In genomic region chr4:141721961-141722360, GRCm38 (mm10) we compare ENCODE assay signal across 9 mouse cellular contexts. TPM values are rescaled to one million over a fixed set of nuclear protein-coding genes. Genes with fewer than 3 reads are reported as not detected.
DNase-seq lines count a peak whose midpoint lies in the region; ATAC-seq and TF ChIP-seq lines count a peak whose summit lies in the region.
"Had no signal": no experiment of that assay in that cellular context is flagged by ENCODE, and none has a peak within 500 bp of the region (broad histone marks: within the 10 kb centered on the region; RNA-seq: fewer than 3 reads in every experiment).

No protein-coding gene starts in this region.

- TF ChIP-seq CTCF in E14TG2a.4 (conservative IDR thresholded peaks at IDR 0.05; ENCODE audit: low read length) = no peak

- no peaks in the 10 kb centered on the region for H3K9me3 ChIP-seq in E14TG2a.4 (ENCODE audit: low read length)
- H3K9me3 ChIP-seq in lung, embryonic 15.5 days = no peaks in the 10 kb centered on the region

- peaks cover 69% of the 10 kb centered on the region for H3K4me1 ChIP-seq in E14TG2a.4 (replicated peaks; ENCODE audit: low read depth, low read length)
- peaks cover 41% of the 10 kb centered on the region for H3K4me1 ChIP-seq in lung, embryonic 15.5 days

- H3K4me2 ChIP-seq in lung, embryonic 15.5 days = peak overlapping the region; percentile 78

- peak; percentile 55 for DNase-seq in 416B (ENCODE audit: low read depth)
- DNase-seq in gastrocnemius, postnatal 4 days (ENCODE audit: low spot score in 2 of 2) = no peak
- no peak for DNase-seq in layer of hippocampus, adult 9-11 months
- DNase-seq in layer of hippocampus, postnatal 14 days (ENCODE audit: low spot score in 2 of 2) = no peak
- DNase-seq: right cerebral cortex, postnatal 4 days had no signal

- peak overlapping the region; percentile 88 for H3K9ac ChIP-seq in lung, embryonic 15.5 days

- peak overlapping the region; percentile 94 for H3K4me3 ChIP-seq in E14TG2a.4 (replicated peaks; ENCODE audit: low read length)
- H3K4me3 ChIP-seq in lung, embryonic 15.5 days = peak overlapping the region; percentile 97

- peak; percentile 29 for ATAC-seq in granulocyte monocyte progenitor cell, adult 5-6 weeks (replicated peaks; ENCODE audit: poor library complexity, severe bottlenecking)
- no peak for ATAC-seq in lung, embryonic 15.5 days (ENCODE audit: borderline replicate concordance, extremely low read depth, low FRiP score, low TSS enrichment)
- no peak for ATAC-seq in activated CD4-positive, CD25-positive, alpha-beta regulatory T cell, adult 4 months

- peaks cover 39% of the 10 kb centered on the region for H3K36me3 ChIP-seq in E14TG2a.4 (ENCODE audit: insufficient read depth, low read length)
- H3K36me3 ChIP-seq in lung, embryonic 15.5 days = peaks cover 5% of the 10 kb centered on the region; the same call in 1 of the 2 replicates

- H3K27ac ChIP-seq in lung, embryonic 15.5 days = peak overlapping the region; percentile 96

- WGBS in lung, embryonic 15.5 days = 20% methylated on average over 6 of the region's 6 CpGs

- peaks cover 2% of the 10 kb centered on the region; the same call in 1 of the 2 replicates for H3K27me3 ChIP-seq in E14TG2a.4 (ENCODE audit: insufficient read depth, low read length)
- no peaks in the 10 kb centered on the region for H3K27me3 ChIP-seq in lung, embryonic 15.5 days

RNA-seq across cellular contexts. Expression of gene Ddi2, which starts 1.3 kb away (rescaled TPM):
- 27.4 and 32.9 TPM in 2 replicates for total RNA-seq in granulocyte monocyte progenitor cell, adult 5-6 weeks (2014; fragmentation: Nextera tagmentation)
- total RNA-seq in granulocyte monocyte progenitor cell, adult 5-6 weeks (2017) = 26.8 and 32.7 TPM in 2 replicates
- polyA plus RNA-seq in lung, embryonic 15.5 days (2015; fragmentation: Nextera tagmentation; extraction: Ambion mirVana) = 22.1 and 22.8 TPM in 2 replicates
- 10 to 100 TPM; 42.4 to 50.2 TPM for total RNA-seq in gastrocnemius, postnatal 4 days (2021)
- 10 to 100 TPM; 14.1 to 15.6 TPM for polyA plus RNA-seq in activated CD4-positive, CD25-positive, alpha-beta regulatory T cell, adult 4 months (2017; shearing (Covaris generic))
- 10 to 100 TPM; 29.4 to 34.0 TPM for total RNA-seq in layer of hippocampus, postnatal 14 days (2021)

RNA-seq across cellular contexts. Expression of gene Agmat, which starts 24.5 kb away (rescaled TPM):
- total RNA-seq in granulocyte monocyte progenitor cell, adult 5-6 weeks (2014; fragmentation: Nextera tagmentation) = not detected in 2 replicates
- not detected in 2 replicates for total RNA-seq in granulocyte monocyte progenitor cell, adult 5-6 weeks (2017)
- 0.20 and 0.26 TPM in 2 replicates for polyA plus RNA-seq in lung, embryonic 15.5 days (2015; fragmentation: Nextera tagmentation; extraction: Ambion mirVana)
- total RNA-seq in gastrocnemius, postnatal 4 days (2021) = 1 to 10 TPM in 1 of 2 experiments, under 1 TPM in 1; 0.64 to 1.5 TPM
- not detected for polyA plus RNA-seq in activated CD4-positive, CD25-positive, alpha-beta regulatory T cell, adult 4 months (2017; shearing (Covaris generic))
- not detected for total RNA-seq in layer of hippocampus, postnatal 14 days (2021)

RNA-seq across cellular contexts. Expression of gene Rsc1a1, which starts 36.6 kb away (rescaled TPM):
- 6.8 and 15.2 TPM in 2 replicates for total RNA-seq in granulocyte monocyte progenitor cell, adult 5-6 weeks (2014; fragmentation: Nextera tagmentation)
- 9.5 and 11.3 TPM in 2 replicates for total RNA-seq in granulocyte monocyte progenitor cell, adult 5-6 weeks (2017)
- polyA plus RNA-seq in lung, embryonic 15.5 days (2015; fragmentation: Nextera tagmentation; extraction: Ambion mirVana) = not detected in 2 replicates
- total RNA-seq in gastrocnemius, postnatal 4 days (2021) = 1 to 10 TPM; 3.6 to 5.1 TPM
- polyA plus RNA-seq in activated CD4-positive, CD25-positive, alpha-beta regulatory T cell, adult 4 months (2017; shearing (Covaris generic)) = not detected
- under 1 TPM in 1 of 2 experiments, not detected in 1; 0.79 TPM for total RNA-seq in layer of hippocampus, postnatal 14 days (2021)

RNA-seq across cellular contexts. Expression of gene Plekhm2, which starts 57.3 kb away (rescaled TPM):
- total RNA-seq in granulocyte monocyte progenitor cell, adult 5-6 weeks (2014; fragmentation: Nextera tagmentation) = 11.5 and 17.0 TPM in 2 replicates
- total RNA-seq in granulocyte monocyte progenitor cell, adult 5-6 weeks (2017) = 7.2 and 11.2 TPM in 2 replicates
- polyA plus RNA-seq in lung, embryonic 15.5 days (2015; fragmentation: Nextera tagmentation; extraction: Ambion mirVana) = 5.5 and 6.2 TPM in 2 replicates
- total RNA-seq in gastrocnemius, postnatal 4 days (2021) = 10 to 100 TPM; 32.9 to 35.5 TPM
- 1 to 10 TPM; 3.3 to 3.4 TPM for polyA plus RNA-seq in activated CD4-positive, CD25-positive, alpha-beta regulatory T cell, adult 4 months (2017; shearing (Covaris generic))
- 10 to 100 TPM; 47.8 to 55.4 TPM for total RNA-seq in layer of hippocampus, postnatal 14 days (2021)
